Mouse (Mus musculus) midbrain, embryonic 13.5 days (tissue): ENCODE results near the gene Tmco5b. TPM values are rescaled to one million over a fixed set of nuclear protein-coding genes. Genes with fewer than 3 reads are reported as not detected.

Experiments used
- polyA plus RNA-seq: library from polyadenylated mRNA; unstranded; fragments of >200 nt; fragmentation: Nextera tagmentation; extraction: Ambion mirVana; gene quantifications from 2 replicates; pipeline ENCODE4 v1.2.1, GENCODE M21; 2015

Gene Tmco5b
- polyA plus RNA-seq, 1 experiment from 2014 or later, result not detected

Other genes starting within 250 kb of the Tmco5b start
- gene Ryr3, start 68.6 kb upstream of the Tmco5b start, polyA plus RNA-seq, result 2.1 and 3.2 TPM in 2 replicates
- 0.43 and 0.54 TPM in 2 replicates for gene Fmn1, start 42.0 kb downstream of the Tmco5b start, polyA plus RNA-seq